Mouse (Mus musculus) layer of hippocampus, adult 18-20 months (tissue): ENCODE data around the gene Gm4513. TPM values are rescaled to one million over a fixed set of nuclear protein-coding genes. Genes with fewer than 3 reads are reported as not detected.
"Not testable (repeated sequence)": the region's sequence is repeated elsewhere in the genome, so short reads cannot be mapped to it uniquely, and the experiment has no call there.

Source experiments
- DNase-seq, 2 experiments: peaks; one replicate each; pipeline ENCODE4 v3.0.0; 2022; ENCODE audit warnings: low spot score in 2 of 2
- long read RNA-seq: library from polyadenylated mRNA; stranded (forward); transcript quantifications from one replicate; pipeline ENCODE4 v2.0.0, GENCODE M21; 2021
- total RNA-seq, 2 experiments: library from RNA; stranded (reverse); gene quantifications; 2 replicates each; pipeline ENCODE4 v1.2.3; 2021

Gene Gm4513
- not detected for total RNA-seq
- long read RNA-seq = 0 reads

DNA sequence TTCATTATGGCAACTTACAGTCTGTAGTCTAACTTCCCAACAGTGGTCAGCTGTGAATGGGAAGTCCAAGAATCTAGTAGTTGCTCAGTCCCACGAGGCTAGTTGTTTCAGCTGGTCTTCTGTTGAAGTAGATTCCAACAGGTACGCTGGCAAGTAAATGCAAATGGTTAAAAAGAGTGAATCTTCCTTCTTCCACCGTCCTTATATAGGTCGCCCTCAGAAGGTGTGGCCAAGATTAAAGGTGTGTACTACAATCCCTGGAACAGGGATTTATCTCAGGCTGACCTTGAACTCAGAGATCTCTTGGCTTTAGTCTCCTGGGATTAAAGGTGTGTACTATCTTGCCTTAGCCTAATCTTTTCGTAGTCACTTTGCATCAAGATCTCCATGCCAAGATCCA, at the start of gene Gm4513:
Gene Gm4513 (minus strand): TSS at position 101 of the 400 bp plus-strand sequence.
- DNase-seq = not testable (repeated sequence)

DNA sequence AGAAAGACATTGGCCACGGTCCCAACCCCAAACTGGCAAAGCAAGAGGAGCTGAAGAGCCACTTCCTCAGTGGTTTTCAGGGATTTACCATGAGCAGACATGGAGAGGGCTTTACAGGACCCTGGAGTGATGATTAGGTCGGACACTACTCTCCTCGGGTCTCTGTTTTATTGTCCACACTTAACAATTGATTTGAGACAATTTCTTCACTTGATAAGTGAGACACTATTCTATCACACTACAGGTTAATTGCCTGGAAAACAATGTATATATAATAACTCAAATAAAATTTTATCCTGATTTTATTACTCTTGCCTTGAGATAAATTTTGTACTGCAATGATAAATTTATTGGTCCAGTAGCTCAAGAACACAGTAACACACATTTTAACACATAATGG, 22.7 kb downstream of the Gm4513 start, which contains the start of gene Gm4141:
Gene Gm4141 (minus strand): TSS at position 101 of the 400 bp plus-strand sequence.
- not testable (repeated sequence) for DNase-seq

- DNase-seq = not testable (repeated sequence)
These were observed 53.2 kb downstream of the Gm4513 start, which contains the start of gene Gm5726 for GRCm38 (mm10) chr7:20545657-20546056. TSS of gene Gm5726 (minus strand) at chr7:20545757.

Other genes with a start within 250 kb of the Gm4513 start
- gene Gm5728, start 223.6 kb downstream of the Gm4513 start, total RNA-seq = not detected
- gene Vmn1r100, start 181.1 kb downstream of the Gm4513 start, total RNA-seq = not detected
- not detected for gene Vmn1r101, start 156.4 kb downstream of the Gm4513 start, total RNA-seq
- not detected for gene Gm10670, start 124.1 kb downstream of the Gm4513 start, total RNA-seq
- not detected for gene Vmn1r103, start 88.5 kb downstream of the Gm4513 start, total RNA-seq
- gene Vmn1r104, start 65.2 kb downstream of the Gm4513 start, total RNA-seq = not detected
- not detected for gene Gm5726, start 53.3 kb downstream of the Gm4513 start, total RNA-seq
- not detected for gene Gm4141, start 22.8 kb downstream of the Gm4513 start, total RNA-seq
- gene Vmn1r107, start 69.9 kb upstream of the Gm4513 start, total RNA-seq = not detected
- gene Vmn1r111, start 104.2 kb upstream of the Gm4513 start, total RNA-seq = not detected
- gene Gm10668, start 131.6 kb upstream of the Gm4513 start, total RNA-seq = not detected
- gene Vmn1r112, start 172.2 kb upstream of the Gm4513 start, total RNA-seq = not detected
- not detected for gene Vmn1r113, start 188.3 kb upstream of the Gm4513 start, total RNA-seq
- not detected for gene Vmn1r114, start 213.2 kb upstream of the Gm4513 start, total RNA-seq
- gene Vmn1r115, start 246.0 kb upstream of the Gm4513 start, total RNA-seq = not detected